Mouse (Mus musculus): ENCODE results near the gene Dppa3.

- no peak for TF ChIP-seq POLR2A (IDR thresholded peaks at IDR 0.05; ENCODE audit: insufficient read depth, low read length)
- no peak for TF ChIP-seq EP300 (IDR thresholded peaks at IDR 0.05; ENCODE audit: insufficient read depth, low read depth, low read length)
- TF ChIP-seq CTCF (IDR thresholded peaks at IDR 0.05; ENCODE audit: low read depth, low read length): no peak
Observed at GRCm38 (mm10) chr6:122612426-122612825, 13.8 kb upstream of the Dppa3 start.
